Mouse (Mus musculus): Measurements from ENCODE around the gene Lce1g.

GRCm38 (mm10) chr3:92708974-92709373 lies 43.2 kb downstream of the Lce1g start, which contains the start of gene Lce1e:
- no peak for TF ChIP-seq MAX (IDR thresholded peaks at IDR 0.05; ENCODE audit: low read length)
- TF ChIP-seq ETS1 (IDR thresholded peaks at IDR 0.05; ENCODE audit: low read depth, low read length): no peak
- TF ChIP-seq CTCF (IDR thresholded peaks at IDR 0.05 in 2 of 3, conservative IDR thresholded peaks at IDR 0.05 in 1 of 3; ENCODE audit: control insufficient read depth in 1 of 3, insufficient read depth in 1 of 3, low read depth in 2 of 3, low read length in 3 of 3, poor library complexity in 1 of 3, severe bottlenecking in 1 of 3): no peak
- no peak for TF ChIP-seq POLR2AphosphoS2 (IDR thresholded peaks at IDR 0.05; ENCODE audit: low read length)
- TF ChIP-seq MAZ (IDR thresholded peaks at IDR 0.05; ENCODE audit: low read depth, low read length): no peak
- no peak for TF ChIP-seq USF2 (IDR thresholded peaks at IDR 0.05; ENCODE audit: borderline replicate concordance in 1 of 2, insufficient read depth in 1 of 2, low read depth in 1 of 2, low read length in 2 of 2)
- no peak for TF ChIP-seq RAD21 (IDR thresholded peaks at IDR 0.05; ENCODE audit: low read depth, low read length)
- TF ChIP-seq MYC (IDR thresholded peaks at IDR 0.05; ENCODE audit: low read depth, low read length): no peak
- TF ChIP-seq ZNF384 (IDR thresholded peaks at IDR 0.05; ENCODE audit: low read depth, low read length): no peak
- TF ChIP-seq GABPA (IDR thresholded peaks at IDR 0.05; ENCODE audit: low read depth, low read length): no peak

Data from MEL (cell line).